Mouse (Mus musculus) bone marrow macrophage, adult 2 months (primary cell): ENCODE measurements around the gene Med29.

Experiments used
- CTCF ChIP-seq: IDR thresholded peaks from 2 replicates; pipeline ENCODE4 v1.5.1; 2012; ENCODE audit warnings: low read depth, mild to moderate bottlenecking, low read length, moderate library complexity
- POLR2A ChIP-seq: IDR thresholded peaks from 2 replicates; pipeline ENCODE4 v1.6.1; 2012; ENCODE audit warnings: mild to moderate bottlenecking, low read depth, low read length, borderline replicate concordance

GRCm38 (mm10) chr7:28368276-28368920, 24.1 kb downstream of the Med29 start:
- TF ChIP-seq CTCF: no peak
- TF ChIP-seq POLR2A: no peak
